Mouse (Mus musculus) common myeloid progenitor, adult 5-6 weeks (primary cell): ENCODE measurements at regions not wholly inside any gene's neighbourhood (a gene's known extent, or its start where the extent isn't known, plus 50 kb on each side); places are given as distances from the start of the nearest gene placed in this dataset.

Experiments used
- ATAC-seq: replicated peaks from 2 replicates; pipeline ENCODE4 v1.8.0; 2016; ENCODE audit warnings: low read depth, mild to moderate bottlenecking, moderate TSS enrichment, inconsistent platforms; ENCODE audit not compliant: poor library complexity, severe bottlenecking

GRCm38 (mm10) chr1:35579392-35579791, 488.8 kb upstream of the Hs6st1 start:
- ATAC-seq = no peak

GRCm38 (mm10) chr1:35579992-35580391, 488.2 kb upstream of the Hs6st1 start:
- no peak for ATAC-seq

GRCm38 (mm10) chr1:35580474-35580873, 487.7 kb upstream of the Hs6st1 start:
- ATAC-seq = no peak

- ATAC-seq = no peak
Observed at GRCm38 (mm10) chr1:35587900-35588299, 480.3 kb upstream of the Hs6st1 start.

- ATAC-seq = no peak
Observed at GRCm38 (mm10) chr1:35588939-35589338, 479.3 kb upstream of the Hs6st1 start.

GRCm38 (mm10) chr1:35600847-35601246, 467.4 kb upstream of the Hs6st1 start:
- no peak for ATAC-seq

GRCm38 (mm10) chr1:35615131-35615530, 453.1 kb upstream of the Hs6st1 start:
- ATAC-seq = no peak

GRCm38 (mm10) chr1:35619476-35619875, 448.7 kb upstream of the Hs6st1 start:
- no peak for ATAC-seq

GRCm38 (mm10) chr1:35642595-35642994, 425.6 kb upstream of the Hs6st1 start:
- no peak for ATAC-seq

- ATAC-seq = no peak
Observed at GRCm38 (mm10) chr1:35653119-35653956, 414.9 kb upstream of the Hs6st1 start.

- no peak for ATAC-seq
Observed at GRCm38 (mm10) chr1:35663006-35663405, 405.2 kb upstream of the Hs6st1 start.

GRCm38 (mm10) chr1:35673524-35673923, 394.7 kb upstream of the Hs6st1 start:
- no peak for ATAC-seq

GRCm38 (mm10) chr1:35673992-35674391, 394.2 kb upstream of the Hs6st1 start:
- ATAC-seq = no peak

- no peak for ATAC-seq
Observed at GRCm38 (mm10) chr1:35682511-35682949, 385.7 kb upstream of the Hs6st1 start.

- ATAC-seq = no peak
Observed at GRCm38 (mm10) chr1:35685651-35686050, 382.5 kb upstream of the Hs6st1 start.

GRCm38 (mm10) chr1:35694349-35694748, 373.9 kb upstream of the Hs6st1 start:
- ATAC-seq = no peak

GRCm38 (mm10) chr1:35694775-35695591, 373.2 kb upstream of the Hs6st1 start:
- ATAC-seq = no peak

- no peak for ATAC-seq
Observed at GRCm38 (mm10) chr1:35697218-35697617, 371.0 kb upstream of the Hs6st1 start.

- no peak for ATAC-seq
Observed at GRCm38 (mm10) chr1:35697834-35698500, 370.2 kb upstream of the Hs6st1 start.

- ATAC-seq = no peak
Observed at GRCm38 (mm10) chr1:35702585-35702984, 365.6 kb upstream of the Hs6st1 start.

- ATAC-seq = no peak
Observed at GRCm38 (mm10) chr1:35706336-35706735, 361.9 kb upstream of the Hs6st1 start.
